Mouse (Mus musculus) heart, embryonic 11.5 days (tissue): ENCODE data around the gene Gnb1l. TPM values are rescaled to one million over a fixed set of nuclear protein-coding genes. Genes with fewer than 3 reads are reported as not detected.

Experiments
- ATAC-seq: fragments of 200-750 bp; cut with Nextera tagmentation; replicated peaks from 2 replicates; pipeline ENCODE4 v1.8.0; 2017; ENCODE audit warnings: moderate library complexity; ENCODE audit not compliant: insufficient number of reproducible peaks, low FRiP score, low TSS enrichment
- H3K27ac ChIP-seq: fragments of 300-500 bp; sonication (generic); 2 replicates; pipeline ENCODE4 v1.5.1; 2014; ENCODE audit warnings: mild to moderate bottlenecking, low read depth, low read length
- H3K27me3 ChIP-seq: fragments of 300-500 bp; sonication (generic); 2 replicates; pipeline ENCODE4 v1.6.1; 2014; ENCODE audit warnings: mild to moderate bottlenecking, low read length, mixed read lengths; ENCODE audit not compliant: control insufficient read depth, insufficient read depth
- H3K36me3 ChIP-seq: fragments of 300-500 bp; sonication (generic); 2 replicates; pipeline ENCODE4 v1.6.1; 2014; ENCODE audit warnings: mild to moderate bottlenecking, low read length, moderate library complexity, mixed read lengths; ENCODE audit not compliant: control insufficient read depth, insufficient read depth
- H3K4me1 ChIP-seq: fragments of 300-500 bp; sonication (generic); 2 replicates; pipeline ENCODE4 v1.6.1; 2014; ENCODE audit warnings: low read length; ENCODE audit not compliant: control insufficient read depth, insufficient read depth
- H3K4me2 ChIP-seq: fragments of 300-500 bp; sonication (generic); 2 replicates; pipeline ENCODE4 v1.6.1; 2014; ENCODE audit warnings: mild to moderate bottlenecking, moderate library complexity
- H3K4me3 ChIP-seq: fragments of 300-500 bp; sonication (generic); 2 replicates; pipeline ENCODE4 v1.5.1; 2014; ENCODE audit warnings: low read depth, low read length
- H3K9ac ChIP-seq: fragments of 300-500 bp; sonication (generic); 2 replicates; pipeline ENCODE4 v1.6.1; 2014; ENCODE audit warnings: mild to moderate bottlenecking, low read depth, low read length, moderate library complexity
- H3K9me3 ChIP-seq: fragments of 300-500 bp; sonication (generic); replicated peaks from 2 replicates; pipeline ENCODE4 v1.6.1; 2016; ENCODE audit warnings: low read length; ENCODE audit not compliant: control insufficient read depth
- WGBS: fragments of 180-500 bp; shearing (Covaris S2); extraction: QIAGEN DNeasy Blood & Tissue Kit; methylation state at CpG from one replicate; pipeline ENCODE4 v1.1.7; 2014; ENCODE audit not compliant: insufficient replicate concordance; 5-methylcytosine and 5-hydroxymethylcytosine counted together
- polyA plus RNA-seq: library from polyadenylated mRNA; unstranded; fragments of >200 nt; fragmentation: Nextera tagmentation; extraction: Ambion mirVana; gene quantifications from 2 replicates; pipeline ENCODE4 v1.2.1, GENCODE M21; 2014

Gene Gnb1l
- polyA plus RNA-seq, 1 experiment from 2014 or later: 6.5 TPM

- Histone ChIP-seq H3K9ac (no peak overlapping the region), H3K4me1 (peaks cover 20% of the 10 kb centered on the region), H3K4me2 (peak overlapping the region; percentile 58), H3K4me3 (peak overlapping the region; percentile 16; the same call in 1 of the 2 replicates), H3K36me3 (0 out of 2 replicates have a peak, but pooled peaks cover 2% of the 10 kb centered on the region), H3K9me3 (no peaks in the 10 kb centered on the region), H3K27me3 (no peaks in the 10 kb centered on the region; the same call in 1 of the 2 replicates), H3K27ac (0 out of 2 replicates have a peak overlapping the region, but pooled peaks have one; percentile 15)
- ATAC-seq: peak; percentile 55
- 4% methylated on average over 11 of the region's 11 CpGs for WGBS
Observed at GRCm38 (mm10) chr16:18459955-18460370, 38.5 kb upstream of the Gnb1l start.

- ATAC-seq: no peak
- H3K4me2 ChIP-seq: no peak overlapping the region
- H3K27me3 ChIP-seq: no peaks in the 10 kb centered on the region; the same call in 1 of the 2 replicates
- H3K9ac ChIP-seq: no peak overlapping the region
- H3K9me3 ChIP-seq: no peaks in the 10 kb centered on the region
- no peak overlapping the region for H3K27ac ChIP-seq
- 0 out of 2 replicates have a peak, but pooled peaks cover 2% of the 10 kb centered on the region for H3K36me3 ChIP-seq
- no peak overlapping the region for H3K4me3 ChIP-seq
- 80% methylated on average over 3 of the region's 3 CpGs for WGBS
- peaks cover 20% of the 10 kb centered on the region for H3K4me1 ChIP-seq
Observed at GRCm38 (mm10) chr16:18460826-18461225, 37.7 kb upstream of the Gnb1l start.

- ATAC-seq: no peak
- H3K27ac ChIP-seq: no peak overlapping the region
- 77% methylated on average over 9 of the region's 9 CpGs for WGBS
Observed at GRCm38 (mm10) chr16:18462031-18462430, 36.5 kb upstream of the Gnb1l start.

GRCm38 (mm10) chr16:18462598-18462997 is 35.9 kb upstream of the Gnb1l start:
- no peak overlapping the region for H3K27ac ChIP-seq
- H3K4me1 ChIP-seq: peaks cover 20% of the 10 kb centered on the region
- H3K4me3 ChIP-seq: no peak overlapping the region
- no peaks in the 10 kb centered on the region for H3K9me3 ChIP-seq
- ATAC-seq: no peak
- WGBS: 49% methylated on average over 8 of the region's 8 CpGs
- no peaks in the 10 kb centered on the region for H3K36me3 ChIP-seq
- H3K4me2 ChIP-seq: no peak overlapping the region
- H3K9ac ChIP-seq: no peak overlapping the region
- H3K27me3 ChIP-seq: no peaks in the 10 kb centered on the region; the same call in 1 of the 2 replicates

More at GRCm38 (mm10) chr16:18462031-18462430, 36.5 kb upstream of the Gnb1l start:
- Histone ChIP-seq H3K4me2 (no peak overlapping the region), H3K4me1 (peaks cover 20% of the 10 kb centered on the region), H3K36me3 (no peaks in the 10 kb centered on the region), H3K9me3 (no peaks in the 10 kb centered on the region), H3K27me3 (no peaks in the 10 kb centered on the region; the same call in 1 of the 2 replicates), H3K9ac (no peak overlapping the region), H3K4me3 (no peak overlapping the region)

GRCm38 (mm10) chr16:18464271-18464670 is 34.2 kb upstream of the Gnb1l start:
- peaks cover 1% of the 10 kb centered on the region; the same call in 1 of the 2 replicates for H3K36me3 ChIP-seq
- no peak for ATAC-seq
- H3K9ac ChIP-seq: no peak overlapping the region
- H3K9me3 ChIP-seq: no peaks in the 10 kb centered on the region
- H3K27ac ChIP-seq: no peak overlapping the region
- WGBS: 55% methylated on average over 3 of the region's 3 CpGs
- peaks cover 14% of the 10 kb centered on the region for H3K4me1 ChIP-seq
- no peak overlapping the region for H3K4me2 ChIP-seq
- H3K4me3 ChIP-seq: no peak overlapping the region
- no peaks in the 10 kb centered on the region; the same call in 1 of the 2 replicates for H3K27me3 ChIP-seq

GRCm38 (mm10) chr16:18470829-18471228 is 27.7 kb upstream of the Gnb1l start:
- Histone ChIP-seq H3K4me2 (no peak overlapping the region), H3K27me3 (no peaks in the 10 kb centered on the region), H3K9ac (no peak overlapping the region), H3K27ac (no peak overlapping the region), H3K9me3 (no peaks in the 10 kb centered on the region), H3K4me1 (peaks cover 12% of the 10 kb centered on the region), H3K36me3 (peaks cover 3% of the 10 kb centered on the region; the same call in 1 of the 2 replicates), H3K4me3 (no peak overlapping the region)
- no peak for ATAC-seq
- WGBS: 37% methylated on average over 1 of the region's 1 CpGs

- no peak for ATAC-seq
- Histone ChIP-seq H3K4me2 (no peak overlapping the region), H3K36me3 (peaks cover 3% of the 10 kb centered on the region; the same call in 1 of the 2 replicates), H3K27ac (no peak overlapping the region), H3K4me3 (no peak overlapping the region), H3K9ac (no peak overlapping the region), H3K27me3 (no peaks in the 10 kb centered on the region), H3K9me3 (no peaks in the 10 kb centered on the region), H3K4me1 (peaks cover 12% of the 10 kb centered on the region)
- WGBS: 53% methylated on average over 11 of the region's 11 CpGs
Observed at GRCm38 (mm10) chr16:18471381-18471955, 27.0 kb upstream of the Gnb1l start.

GRCm38 (mm10) chr16:18471976-18472375 is 26.5 kb upstream of the Gnb1l start:
- H3K4me1 ChIP-seq: peaks cover 12% of the 10 kb centered on the region
- H3K4me3 ChIP-seq: no peak overlapping the region
- H3K4me2 ChIP-seq: no peak overlapping the region
- 78% methylated on average over 6 of the region's 6 CpGs for WGBS
- no peak for ATAC-seq
- no peaks in the 10 kb centered on the region for H3K27me3 ChIP-seq
- no peak overlapping the region for H3K27ac ChIP-seq
- H3K9me3 ChIP-seq: no peaks in the 10 kb centered on the region
- peaks cover 3% of the 10 kb centered on the region; the same call in 1 of the 2 replicates for H3K36me3 ChIP-seq
- no peak overlapping the region for H3K9ac ChIP-seq

GRCm38 (mm10) chr16:18472416-18472815 is 26.1 kb upstream of the Gnb1l start:
- no peaks in the 10 kb centered on the region for H3K9me3 ChIP-seq
- ATAC-seq: no peak
- H3K4me1 ChIP-seq: peaks cover 12% of the 10 kb centered on the region
- WGBS: 83% methylated on average over 4 of the region's 4 CpGs
- H3K36me3 ChIP-seq: peaks cover 3% of the 10 kb centered on the region; the same call in 1 of the 2 replicates
- no peaks in the 10 kb centered on the region for H3K27me3 ChIP-seq
- H3K4me3 ChIP-seq: no peak overlapping the region
- no peak overlapping the region for H3K27ac ChIP-seq
- H3K4me2 ChIP-seq: no peak overlapping the region
- H3K9ac ChIP-seq: no peak overlapping the region
